Comparison of ENCODE assay signal across 9 mouse cellular contexts in the genomic region with DNA sequence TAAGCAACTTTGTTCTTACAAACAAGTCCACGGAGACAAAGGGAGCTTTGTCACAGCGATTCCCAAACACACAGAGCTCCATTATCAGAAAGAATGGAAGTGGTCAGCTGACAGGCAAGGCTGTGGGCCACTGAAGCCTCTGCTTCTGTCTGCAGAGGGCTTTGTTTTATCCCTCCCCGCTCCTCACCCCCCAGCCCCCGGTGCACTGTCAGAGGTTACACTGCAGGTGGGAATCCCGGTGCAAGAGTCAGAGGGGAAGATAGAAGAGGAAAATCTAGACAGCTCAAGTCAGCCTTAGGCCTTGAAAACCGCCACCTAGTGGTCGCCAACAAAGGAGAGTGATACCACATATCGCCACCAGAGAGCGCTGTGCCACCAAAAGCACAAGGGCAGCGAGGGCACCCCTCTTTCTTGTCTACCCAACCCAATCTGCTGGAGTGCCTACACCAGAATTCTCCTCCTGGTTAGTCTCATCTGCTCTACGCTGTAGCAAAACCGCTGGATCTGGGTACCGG. TPM values are rescaled to one million over a fixed set of nuclear protein-coding genes. Genes with fewer than 3 reads are reported as not detected.
A peak's percentile ranks its signal among the peaks of the same experiment; 100 is the strongest.
DNase-seq lines count a peak whose midpoint lies in the region; ATAC-seq and TF ChIP-seq lines count a peak whose summit lies in the region.
"Had no signal": no experiment of that assay in that cellular context is flagged by ENCODE, and none has a peak within 500 bp of the region (broad histone marks: within the 10 kb centered on the region; RNA-seq: fewer than 3 reads in every experiment).

No protein-coding gene starts in this region.

- H3K4me1 ChIP-seq in ES-Bruce4 (ENCODE audit: control insufficient read depth, insufficient read depth, low read length) = peaks cover 2% of the 10 kb centered on the region
- H3K4me1 ChIP-seq in forebrain, embryonic 11.5 days (replicated peaks; ENCODE audit: control insufficient read depth, insufficient read depth, low read length) = peaks cover 15% of the 10 kb centered on the region; the same call in 1 of the 2 replicates
- H3K4me1 ChIP-seq in lung, adult 2 months (ENCODE audit: control insufficient read depth, insufficient read depth, low read length) = no peaks in the 10 kb centered on the region
- H3K4me1 ChIP-seq in neural tube, embryonic 15.5 days = peaks cover 9% of the 10 kb centered on the region; the same call in 1 of the 2 replicates
- H3K4me1 ChIP-seq in testis, adult 2 months (ENCODE audit: control insufficient read depth, insufficient read depth, low read length) = peaks cover 12% of the 10 kb centered on the region

- no peak for TF ChIP-seq POLR2A in ES-Bruce4 (IDR thresholded peaks at IDR 0.05; ENCODE audit: insufficient read depth, low read length)
- no peak for TF ChIP-seq POLR2A in lung, adult 2 months (IDR thresholded peaks at IDR 0.05; ENCODE audit: borderline replicate concordance, extremely low read depth, low read depth, low read length)
- TF ChIP-seq POLR2A in testis, adult 2 months (IDR thresholded peaks at IDR 0.05; ENCODE audit: control insufficient read depth, low read depth, low read length) = no peak

- intact Hi-C loops in heart, postnatal 14 days (cut with DNase I) = loop anchor here (1.0 to 5.0 kb wide), 4 partner anchors 23 to 155 kb away; no protein-coding TSS in a partner anchor

- no peak for TF ChIP-seq EP300 in ES-Bruce4 (IDR thresholded peaks at IDR 0.05; ENCODE audit: insufficient read depth, low read depth, low read length)

- H3K36me3 ChIP-seq in ES-Bruce4 (ENCODE audit: control insufficient read depth, insufficient read depth, low read length, poor library complexity, severe bottlenecking) = no peaks in the 10 kb centered on the region
- no peaks in the 10 kb centered on the region for H3K36me3 ChIP-seq in forebrain, embryonic 11.5 days (ENCODE audit: control insufficient read depth, insufficient read depth, low read length)
- no peaks in the 10 kb centered on the region for H3K36me3 ChIP-seq in neural tube, embryonic 15.5 days
- no peaks in the 10 kb centered on the region for H3K36me3 ChIP-seq in testis, adult 2 months (ENCODE audit: control insufficient read depth, insufficient read depth, low read length)
- H3K36me3 ChIP-seq: limb, embryonic 15.5 days had no signal

- peak; percentile 100 for TF ChIP-seq CTCF in ES-Bruce4 (IDR thresholded peaks at IDR 0.05; ENCODE audit: low read depth, low read length)
- peak; percentile 100 for TF ChIP-seq CTCF in lung, adult 2 months (IDR thresholded peaks at IDR 0.05; ENCODE audit: insufficient read depth, low read length)
- TF ChIP-seq CTCF in testis, adult 2 months (IDR thresholded peaks at IDR 0.05; ENCODE audit: control insufficient read depth, insufficient read depth, insufficient replicate concordance, low read depth, low read length) = peak; percentile 100

- peak; percentile 56 for DNase-seq in c-Kit-positive CD71-positive TER-119-negative erythroid progenitor cells, embryonic 14.5 days (ENCODE audit: low read depth)
- peak; percentile 94 for DNase-seq in forebrain, embryonic 11.5 days (ENCODE audit: low spot score)
- DNase-seq in heart, postnatal 14 days = peak; percentile 84 to 92
- peak; percentile 89 to 98 for DNase-seq in layer of hippocampus, adult 18-20 months (ENCODE audit: low spot score in 2 of 2)
- peak; percentile 91 for DNase-seq in lung, adult 2 months

- H3K4me3 ChIP-seq in ES-Bruce4 (ENCODE audit: low read depth, low read length) = no peak overlapping the region
- H3K4me3 ChIP-seq in forebrain, embryonic 11.5 days (ENCODE audit: low read depth, low read length) = no peak overlapping the region
- H3K4me3 ChIP-seq in lung, adult 2 months (replicated peaks; ENCODE audit: extremely low read depth, low read depth, low read length) = no peak overlapping the region
- no peak overlapping the region for H3K4me3 ChIP-seq in neural tube, embryonic 15.5 days (replicated peaks)
- H3K4me3 ChIP-seq in testis, adult 2 months (ENCODE audit: control insufficient read depth, low read depth, low read length) = peak overlapping the region; percentile 69
- H3K4me3 ChIP-seq: limb, embryonic 15.5 days had no signal

- peak; percentile 77 for ATAC-seq in forebrain, embryonic 11.5 days (replicated peaks; ENCODE audit: low FRiP score)
- peak; percentile 66 for ATAC-seq in neural tube, embryonic 15.5 days (ENCODE audit: low FRiP score)

- 7% methylated on average over 13 of the region's 13 CpGs for WGBS in forebrain, embryonic 11.5 days
- 10% methylated on average over 13 of the region's 13 CpGs for WGBS in lung, adult 2 months
- 8% methylated on average over 13 of the region's 13 CpGs for WGBS in neural tube, embryonic 15.5 days

- no peak overlapping the region for H3K27ac ChIP-seq in ES-Bruce4 (ENCODE audit: insufficient read depth, low read length)
- peak overlapping the region; percentile 71 for H3K27ac ChIP-seq in forebrain, embryonic 11.5 days (ENCODE audit: low read depth, low read length)
- no peak overlapping the region for H3K27ac ChIP-seq in neural tube, embryonic 15.5 days (replicated peaks)
- H3K27ac ChIP-seq in testis, adult 2 months (ENCODE audit: control insufficient read depth, insufficient read depth, low read depth, low read length) = no peak overlapping the region
- H3K27ac ChIP-seq: limb, embryonic 15.5 days had no signal

- H3K27me3 ChIP-seq in ES-Bruce4 (ENCODE audit: control insufficient read depth, insufficient read depth, low read length, poor library complexity, severe bottlenecking) = no peaks in the 10 kb centered on the region
- H3K27me3 ChIP-seq in forebrain, embryonic 11.5 days (ENCODE audit: control insufficient read depth, insufficient read depth, low read length) = no peaks in the 10 kb centered on the region
- no peaks in the 10 kb centered on the region for H3K27me3 ChIP-seq in neural tube, embryonic 15.5 days (replicated peaks)
- no peaks in the 10 kb centered on the region for H3K27me3 ChIP-seq in testis, adult 2 months (ENCODE audit: control insufficient read depth, insufficient read depth, low read length)
- H3K27me3 ChIP-seq: limb, embryonic 15.5 days had no signal

- H3K9me3 ChIP-seq in ES-Bruce4 (replicated peaks; ENCODE audit: control insufficient read depth, insufficient read depth, low read length, poor library complexity, severe bottlenecking) = no peaks in the 10 kb centered on the region
- no peaks in the 10 kb centered on the region for H3K9me3 ChIP-seq in forebrain, embryonic 11.5 days (ENCODE audit: control insufficient read depth, low read length)
- H3K9me3 ChIP-seq in neural tube, embryonic 15.5 days (replicated peaks) = no peaks in the 10 kb centered on the region
- H3K9me3 ChIP-seq: limb, embryonic 15.5 days had no signal

- peak overlapping the region; percentile 6; the same call in 1 of the 2 replicates for H3K4me2 ChIP-seq in forebrain, embryonic 11.5 days (ENCODE audit: low read depth, low read length, severe bottlenecking)
- no peak overlapping the region for H3K4me2 ChIP-seq in neural tube, embryonic 15.5 days
- H3K4me2 ChIP-seq: limb, embryonic 15.5 days had no signal

- no peak overlapping the region for H3K9ac ChIP-seq in ES-Bruce4 (ENCODE audit: low read depth, poor library complexity, severe bottlenecking)
- no peak overlapping the region for H3K9ac ChIP-seq in forebrain, embryonic 11.5 days (ENCODE audit: low read length)
- no peak overlapping the region for H3K9ac ChIP-seq in neural tube, embryonic 15.5 days (replicated peaks)
- H3K9ac ChIP-seq: limb, embryonic 15.5 days had no signal

RNA-seq across cellular contexts. Expression of a gene that starts 35.4 kb away (rescaled TPM):
- polyA plus RNA-seq in ES-Bruce4 (2011; ENCODE audit: insufficient read depth, insufficient read length, low read depth, missing spikeins) = 0.27 TPM in 1 of 2 replicates, not detected in the other
- polyA plus RNA-seq in forebrain, embryonic 11.5 days (2014; fragmentation: Nextera tagmentation; extraction: Ambion mirVana) = 3.1 and 3.4 TPM in 2 replicates
- not detected for total RNA-seq in heart, postnatal 14 days (2021)
- 100 to 1,000 TPM; 126 to 134 TPM for total RNA-seq in layer of hippocampus, adult 18-20 months (2021)
- 0.09 TPM in 1 of 2 replicates, not detected in the other for polyA plus RNA-seq in lung, adult 2 months (2012; rRNA removed)
- 69.0 and 84.0 TPM in 2 replicates for polyA plus RNA-seq in neural tube, embryonic 15.5 days (2015; fragmentation: Nextera tagmentation; extraction: Ambion mirVana)
- polyA plus RNA-seq in testis, adult 2 months (2012; rRNA removed) = 2.1 and 2.5 TPM in 2 replicates

RNA-seq across cellular contexts. Expression of a gene that starts 36.7 kb away (rescaled TPM):
- 28.2 and 28.3 TPM in 2 replicates for polyA plus RNA-seq in ES-Bruce4 (2011; ENCODE audit: insufficient read depth, insufficient read length, low read depth, missing spikeins)
- polyA plus RNA-seq in forebrain, embryonic 11.5 days (2014; fragmentation: Nextera tagmentation; extraction: Ambion mirVana) = 1.6 and 2.4 TPM in 2 replicates
- 10 to 100 TPM; 19.8 to 21.5 TPM for total RNA-seq in heart, postnatal 14 days (2021)
- total RNA-seq in layer of hippocampus, adult 18-20 months (2021) = 100 to 1,000 TPM; 105 to 111 TPM
- polyA plus RNA-seq in lung, adult 2 months (2012; rRNA removed) = 28.0 and 33.6 TPM in 2 replicates
- polyA plus RNA-seq in neural tube, embryonic 15.5 days (2015; fragmentation: Nextera tagmentation; extraction: Ambion mirVana) = 1.7 and 2.5 TPM in 2 replicates
- polyA plus RNA-seq in testis, adult 2 months (2012; rRNA removed) = 2.9 TPM in 2 replicates

Comparison
In these comparisons a context has a peak if more than half of its experiments do, and no peak if none do; other contexts are left out.
1. RNA of a gene that starts 35.4 kb away (polyA plus RNA-seq): 69.0 to 84.0 TPM in neural tube, embryonic 15.5 days; 3.1 to 3.4 TPM in forebrain, embryonic 11.5 days, 2.1 to 2.5 TPM in testis, adult 2 months, 0.09 TPM in lung, adult 2 months and 0.27 TPM in ES-Bruce4; every median in the first group is over 10 times any median in the second.
2. Peak in every context shown above with its lines, with median percentiles within 50 percentile points of each other: CTCF ChIP-seq and DNase-seq.